Mouse (Mus musculus): ENCODE measurements at regions not wholly inside any gene's neighbourhood (a gene's known extent, or its start where the extent isn't known, plus 50 kb on each side); places are given as distances from the start of the nearest gene placed in this dataset.

GRCm38 (mm10) chr10:111867538-111867937 is 104.9 kb upstream of the Krr1 start:
- H3K9me3 ChIP-seq (ENCODE audit: control insufficient read depth, low read length) = no peaks in the 10 kb centered on the region
- 2% methylated on average over 6 of the region's 6 CpGs for WGBS
- peaks cover 9% of the 10 kb centered on the region; the same call in 1 of the 2 replicates for H3K4me1 ChIP-seq (replicated peaks; ENCODE audit: control insufficient read depth, insufficient read depth, low read length)
- H3K27me3 ChIP-seq (ENCODE audit: control insufficient read depth, insufficient read depth, low read length) = no peaks in the 10 kb centered on the region
- H3K27ac ChIP-seq = peak overlapping the region; percentile 64
- ATAC-seq (ENCODE audit: low FRiP score) (no peak), DNase-seq (ENCODE audit: low spot score) (peak; percentile 61)
- H3K9ac ChIP-seq = no peak overlapping the region
- H3K4me2 ChIP-seq (replicated peaks) = 0 out of 2 replicates have a peak overlapping the region, but pooled peaks have one; percentile 16
- H3K36me3 ChIP-seq (replicated peaks; ENCODE audit: control insufficient read depth, insufficient read depth) = no peaks in the 10 kb centered on the region
- no peak overlapping the region for H3K4me3 ChIP-seq (replicated peaks; ENCODE audit: low read length)

- 69% methylated on average over 3 of the region's 3 CpGs for WGBS
- H3K9ac ChIP-seq = no peak overlapping the region
- no peaks in the 10 kb centered on the region for H3K27me3 ChIP-seq (ENCODE audit: control insufficient read depth, insufficient read depth, low read length)
- peaks cover 9% of the 10 kb centered on the region; the same call in 1 of the 2 replicates for H3K4me1 ChIP-seq (replicated peaks; ENCODE audit: control insufficient read depth, insufficient read depth, low read length)
- no peak overlapping the region for H3K4me2 ChIP-seq (replicated peaks)
- DNase-seq (ENCODE audit: low spot score) = no peak
- H3K9me3 ChIP-seq (ENCODE audit: control insufficient read depth, low read length) = no peaks in the 10 kb centered on the region
- no peaks in the 10 kb centered on the region for H3K36me3 ChIP-seq (replicated peaks; ENCODE audit: control insufficient read depth, insufficient read depth)
- H3K27ac ChIP-seq = no peak overlapping the region
- H3K4me3 ChIP-seq (replicated peaks; ENCODE audit: low read length) = no peak overlapping the region
- no peak for ATAC-seq (ENCODE audit: low FRiP score)
These were observed 92.1 kb upstream of the Krr1 start for GRCm38 (mm10) chr10:111880354-111880753.

- H3K4me3 ChIP-seq (replicated peaks; ENCODE audit: low read length) = 0 out of 2 replicates have a peak overlapping the region, but pooled peaks have one; percentile 3
- WGBS = 33% methylated on average over 24 of the region's 24 CpGs
- H3K9me3 ChIP-seq (ENCODE audit: control insufficient read depth, low read length) = no peaks in the 10 kb centered on the region
- ATAC-seq (ENCODE audit: low FRiP score) = peak; percentile 73; the same call in 1 of the 2 replicates
- no peaks in the 10 kb centered on the region for H3K36me3 ChIP-seq (replicated peaks; ENCODE audit: control insufficient read depth, insufficient read depth)
- peak overlapping the region; percentile 16; the same call in 1 of the 2 replicates for H3K27ac ChIP-seq
- peak; percentile 60 for DNase-seq (ENCODE audit: low spot score)
- H3K27me3 ChIP-seq (ENCODE audit: control insufficient read depth, insufficient read depth, low read length) = no peaks in the 10 kb centered on the region
- H3K4me2 ChIP-seq (replicated peaks) = peak overlapping the region; percentile 40
- no peak overlapping the region for H3K9ac ChIP-seq
- peaks cover 9% of the 10 kb centered on the region; the same call in 1 of the 2 replicates for H3K4me1 ChIP-seq (replicated peaks; ENCODE audit: control insufficient read depth, insufficient read depth, low read length)
These were observed 90.9 kb upstream of the Krr1 start for GRCm38 (mm10) chr10:111881339-111882211.

DNA sequence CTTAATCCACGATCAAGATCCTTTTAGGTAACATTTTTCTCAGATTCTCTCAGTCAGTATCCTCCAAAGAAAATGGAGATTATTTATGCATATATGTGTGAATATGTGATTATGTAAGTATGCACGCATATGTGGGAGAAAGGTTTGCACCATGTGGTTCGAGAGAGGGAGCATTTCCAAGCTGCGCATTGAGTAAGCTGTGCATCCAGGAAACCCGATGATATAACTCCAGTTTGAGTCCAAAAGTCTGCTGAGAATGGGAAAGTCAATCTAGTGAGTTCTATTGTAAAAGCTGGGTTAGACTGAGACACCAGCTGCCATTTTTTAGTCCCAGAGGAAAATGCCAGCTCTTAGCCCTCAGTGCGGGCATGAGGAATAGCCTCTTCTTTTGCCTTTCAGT is 89.9 kb upstream of the Krr1 start:
- H3K36me3 ChIP-seq (replicated peaks; ENCODE audit: control insufficient read depth, insufficient read depth) = no peaks in the 10 kb centered on the region
- WGBS = 92% methylated on average over 6 of the region's 6 CpGs
- H3K9me3 ChIP-seq (ENCODE audit: control insufficient read depth, low read length) = no peaks in the 10 kb centered on the region
- peaks cover 9% of the 10 kb centered on the region; the same call in 1 of the 2 replicates for H3K4me1 ChIP-seq (replicated peaks; ENCODE audit: control insufficient read depth, insufficient read depth, low read length)
- no peak overlapping the region for H3K27ac ChIP-seq
- no peaks in the 10 kb centered on the region for H3K27me3 ChIP-seq (ENCODE audit: control insufficient read depth, insufficient read depth, low read length)
- no peak overlapping the region for H3K4me3 ChIP-seq (replicated peaks; ENCODE audit: low read length)
- no peak overlapping the region for H3K4me2 ChIP-seq (replicated peaks)
- H3K9ac ChIP-seq = no peak overlapping the region
- ATAC-seq (ENCODE audit: low FRiP score) (no peak), DNase-seq (ENCODE audit: low spot score) (no peak)

- H3K27ac ChIP-seq = no peak overlapping the region
- WGBS = 36% methylated on average over 4 of the region's 4 CpGs
- peak; percentile 35 for DNase-seq (ENCODE audit: low spot score)
- H3K36me3 ChIP-seq (replicated peaks; ENCODE audit: control insufficient read depth, insufficient read depth) = no peaks in the 10 kb centered on the region
- no peak overlapping the region for H3K9ac ChIP-seq
- peak; percentile 56; the same call in 1 of the 2 replicates for ATAC-seq (ENCODE audit: low FRiP score)
- H3K27me3 ChIP-seq (ENCODE audit: control insufficient read depth, insufficient read depth, low read length) = no peaks in the 10 kb centered on the region
- H3K9me3 ChIP-seq (ENCODE audit: control insufficient read depth, low read length) = no peaks in the 10 kb centered on the region
- H3K4me3 ChIP-seq (replicated peaks; ENCODE audit: low read length) = no peak overlapping the region
- peaks cover 9% of the 10 kb centered on the region; the same call in 1 of the 2 replicates for H3K4me1 ChIP-seq (replicated peaks; ENCODE audit: control insufficient read depth, insufficient read depth, low read length)
- H3K4me2 ChIP-seq (replicated peaks) = no peak overlapping the region
These were observed 87.8 kb upstream of the Krr1 start for GRCm38 (mm10) chr10:111884701-111885100.

DNA sequence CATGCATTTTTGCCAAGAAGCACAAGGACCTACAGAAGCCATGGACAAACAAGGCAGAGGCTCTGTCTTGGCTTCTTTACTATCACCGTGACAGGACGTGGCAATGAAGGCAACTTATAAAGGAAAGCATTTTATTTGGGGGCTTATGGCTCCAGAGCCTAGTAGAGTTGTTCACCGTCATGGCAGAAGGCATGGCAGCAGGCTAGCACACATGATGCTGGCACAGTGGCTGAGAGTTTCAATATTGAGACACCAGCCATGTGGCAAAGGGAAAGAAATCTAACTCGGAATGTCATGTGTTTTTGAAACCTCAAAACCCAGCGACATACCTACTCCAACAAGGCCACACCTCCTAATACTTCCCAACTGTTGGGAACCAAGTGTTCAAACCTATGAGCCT is 83.4 kb upstream of the Krr1 start:
- WGBS = 95% methylated on average over 5 of the region's 5 CpGs
- Histone ChIP-seq H3K4me2 (replicated peaks) (no peak overlapping the region), H3K27ac (no peak overlapping the region), H3K9ac (no peak overlapping the region), H3K36me3 (replicated peaks; ENCODE audit: control insufficient read depth, insufficient read depth) (no peaks in the 10 kb centered on the region), H3K4me1 (replicated peaks; ENCODE audit: control insufficient read depth, insufficient read depth, low read length) (no peaks in the 10 kb centered on the region), H3K9me3 (ENCODE audit: control insufficient read depth, low read length) (no peaks in the 10 kb centered on the region), H3K4me3 (replicated peaks; ENCODE audit: low read length) (no peak overlapping the region), H3K27me3 (ENCODE audit: control insufficient read depth, insufficient read depth, low read length) (no peaks in the 10 kb centered on the region)
- DNase-seq (ENCODE audit: low spot score) (no peak), ATAC-seq (ENCODE audit: low FRiP score) (no peak)

GRCm38 (mm10) chr10:111893489-111893888 is 79.0 kb upstream of the Krr1 start:
- no peaks in the 10 kb centered on the region for H3K9me3 ChIP-seq (ENCODE audit: control insufficient read depth, low read length)
- no peaks in the 10 kb centered on the region for H3K4me1 ChIP-seq (replicated peaks; ENCODE audit: control insufficient read depth, insufficient read depth, low read length)
- no peaks in the 10 kb centered on the region for H3K36me3 ChIP-seq (replicated peaks; ENCODE audit: control insufficient read depth, insufficient read depth)
- 87% methylated on average over 5 of the region's 5 CpGs for WGBS
- no peak overlapping the region for H3K27ac ChIP-seq
- no peak overlapping the region for H3K4me2 ChIP-seq (replicated peaks)
- H3K4me3 ChIP-seq (replicated peaks; ENCODE audit: low read length) = no peak overlapping the region
- no peaks in the 10 kb centered on the region for H3K27me3 ChIP-seq (ENCODE audit: control insufficient read depth, insufficient read depth, low read length)
- ATAC-seq (ENCODE audit: low FRiP score) (no peak), DNase-seq (ENCODE audit: low spot score) (no peak)
- no peak overlapping the region for H3K9ac ChIP-seq

DNA sequence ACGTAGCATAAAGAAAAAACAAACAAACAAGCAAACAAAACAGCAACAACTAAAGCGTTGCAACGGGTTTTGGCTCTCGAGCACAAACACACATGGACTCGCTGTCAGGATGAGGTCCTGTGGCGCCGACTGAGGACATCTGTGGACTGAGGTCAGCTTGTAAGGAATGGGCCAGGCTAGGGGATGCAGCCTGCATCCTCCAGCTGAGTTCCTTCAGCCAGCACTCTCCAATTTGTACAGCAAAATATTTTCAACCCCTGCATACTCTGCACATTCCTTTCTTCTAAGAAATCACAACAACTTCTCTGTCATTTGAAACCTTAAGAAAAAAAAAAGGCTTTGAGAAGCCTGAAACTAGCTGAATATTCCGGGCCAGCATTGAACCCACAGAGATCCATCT is 78.5 kb upstream of the Krr1 start:
- 90% methylated on average over 8 of the region's 8 CpGs for WGBS
- Histone ChIP-seq H3K36me3 (replicated peaks; ENCODE audit: control insufficient read depth, insufficient read depth) (no peaks in the 10 kb centered on the region), H3K9me3 (ENCODE audit: control insufficient read depth, low read length) (no peaks in the 10 kb centered on the region), H3K4me1 (replicated peaks; ENCODE audit: control insufficient read depth, insufficient read depth, low read length) (no peaks in the 10 kb centered on the region), H3K27me3 (ENCODE audit: control insufficient read depth, insufficient read depth, low read length) (no peaks in the 10 kb centered on the region), H3K27ac (no peak overlapping the region), H3K4me2 (replicated peaks) (no peak overlapping the region), H3K9ac (no peak overlapping the region), H3K4me3 (replicated peaks; ENCODE audit: low read length) (no peak overlapping the region)
- ATAC-seq (ENCODE audit: low FRiP score) = no peak
- no peak for DNase-seq (ENCODE audit: low spot score)

DNA sequence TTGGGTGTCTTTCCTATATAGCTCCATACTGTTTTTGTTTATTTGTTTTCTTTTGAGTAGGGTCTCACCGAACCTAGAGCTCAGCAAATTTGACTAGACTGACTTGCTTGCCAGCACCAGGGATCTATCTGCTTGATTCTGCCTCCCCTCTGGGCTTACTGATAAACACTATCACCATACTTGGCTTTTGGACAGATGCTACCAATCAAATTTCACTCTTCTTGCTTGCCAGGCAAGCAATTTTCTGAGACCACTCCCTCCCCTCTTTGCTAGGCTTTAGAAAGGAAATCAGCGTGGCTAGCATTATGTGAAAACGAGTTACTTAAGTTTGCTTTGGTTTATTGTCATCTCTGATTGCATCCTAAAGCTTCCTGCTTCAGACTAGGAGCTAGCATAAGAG is 75.1 kb upstream of the Krr1 start:
- H3K4me1 ChIP-seq (replicated peaks; ENCODE audit: control insufficient read depth, insufficient read depth, low read length) = peaks cover 13% of the 10 kb centered on the region
- H3K36me3 ChIP-seq (replicated peaks; ENCODE audit: control insufficient read depth, insufficient read depth) = no peaks in the 10 kb centered on the region
- no peak overlapping the region for H3K9ac ChIP-seq
- DNase-seq (ENCODE audit: low spot score) (no peak), ATAC-seq (ENCODE audit: low FRiP score) (no peak)
- H3K4me2 ChIP-seq (replicated peaks) = no peak overlapping the region
- WGBS = 75% methylated on average over 3 of the region's 3 CpGs
- no peak overlapping the region for H3K27ac ChIP-seq
- no peaks in the 10 kb centered on the region for H3K9me3 ChIP-seq (ENCODE audit: control insufficient read depth, low read length)
- H3K4me3 ChIP-seq (replicated peaks; ENCODE audit: low read length) = no peak overlapping the region
- no peaks in the 10 kb centered on the region for H3K27me3 ChIP-seq (ENCODE audit: control insufficient read depth, insufficient read depth, low read length)
